Mouse (Mus musculus) heart, adult 2 months (tissue): ENCODE data around the gene Olfr943. TPM values are rescaled to one million over a fixed set of nuclear protein-coding genes. Genes with fewer than 3 reads are reported as not detected.

Experiments used
- DNase-seq, 2 experiments: peaks; one replicate each; pipeline ENCODE4 v3.0.0; 2021
- H3K27ac ChIP-seq: fragments of 200-600 bp; 2 replicates; pipeline ENCODE4 v1.8.1; 2022
- H3K27me3 ChIP-seq: fragments of 200-500 bp; 2 replicates; pipeline ENCODE4 v1.6.1; 2012; ENCODE audit warnings: mild to moderate bottlenecking, low read length, inconsistent platforms, mixed read lengths; ENCODE audit not compliant: control insufficient read depth, insufficient read depth
- H3K36me3 ChIP-seq: fragments of 200-500 bp; 2 replicates; pipeline ENCODE4 v1.6.1; 2012; ENCODE audit warnings: low read length, inconsistent platforms; ENCODE audit not compliant: control insufficient read depth, insufficient read depth
- H3K4me1 ChIP-seq: fragments of 200-500 bp; 2 replicates; pipeline ENCODE4 v1.6.1; 2011; ENCODE audit warnings: low read length; ENCODE audit not compliant: control insufficient read depth, insufficient read depth
- H3K4me3 ChIP-seq: fragments of 200-600 bp; 2 replicates; pipeline ENCODE4 v1.8.1; 2022
- H3K79me2 ChIP-seq: fragments of 200-500 bp; replicated peaks from 2 replicates; pipeline ENCODE4 v1.6.1; 2012; ENCODE audit warnings: mild to moderate bottlenecking, inconsistent platforms, low read length, moderate library complexity, mixed read lengths; ENCODE audit not compliant: control insufficient read depth, insufficient read depth
- H3K9ac ChIP-seq: fragments of 200-500 bp; 2 replicates; pipeline ENCODE4 v1.6.1; 2012; ENCODE audit warnings: low read depth, mild to moderate bottlenecking, control low read depth, inconsistent platforms, low read length, mixed read lengths
- CTCF ChIP-seq: fragments of 200-600 bp; IDR thresholded peaks from 2 replicates; pipeline ENCODE4 v1.8.1; 2022; ENCODE audit warnings: antibody characterized with exemption, mild to moderate bottlenecking, moderate library complexity
- EP300 ChIP-seq: fragments of 200-500 bp; IDR thresholded peaks from 2 replicates; pipeline ENCODE4 v1.6.1; 2011; ENCODE audit warnings: low read depth, low read length, control low read depth; ENCODE audit not compliant: insufficient read depth
- POLR2A ChIP-seq: fragments of 200-500 bp; IDR thresholded peaks from 2 replicates; pipeline ENCODE4 v1.6.1; 2011; ENCODE audit warnings: mild to moderate bottlenecking, low read depth, low read length, control low read depth; ENCODE audit not compliant: insufficient read depth
- WGBS: fragments of 180-500 bp; shearing (Covaris S2); methylation state at CpG from one replicate; pipeline ENCODE4 v1.1.7; 2018; 5-methylcytosine and 5-hydroxymethylcytosine counted together
- intact Hi-C: fragments of 180-260 bp; cut with DNase I; formaldehyde crosslinking; loops from one replicate; pipeline ENCODE4 v1.15.1; 2025
- long read RNA-seq: library from polyadenylated mRNA; stranded (forward); transcript quantifications from one replicate; pipeline ENCODE4 v2.0.0, GENCODE M21; 2021
- polyA plus RNA-seq: library from polyadenylated mRNA; depleted of rRNA; stranded (reverse); fragments of >200 nt; gene quantifications from 2 replicates; pipeline ENCODE4 v1.2.3, GENCODE M21; 2012; rRNA removed
- total RNA-seq, 2 experiments: library from RNA; stranded (reverse); gene quantifications; 2 replicates each; pipeline ENCODE4 v1.2.3; 2021

Gene Olfr943
- total RNA-seq (not detected), polyA plus RNA-seq (not detected in 2 replicates)
- long read RNA-seq = 0 reads

DNA sequence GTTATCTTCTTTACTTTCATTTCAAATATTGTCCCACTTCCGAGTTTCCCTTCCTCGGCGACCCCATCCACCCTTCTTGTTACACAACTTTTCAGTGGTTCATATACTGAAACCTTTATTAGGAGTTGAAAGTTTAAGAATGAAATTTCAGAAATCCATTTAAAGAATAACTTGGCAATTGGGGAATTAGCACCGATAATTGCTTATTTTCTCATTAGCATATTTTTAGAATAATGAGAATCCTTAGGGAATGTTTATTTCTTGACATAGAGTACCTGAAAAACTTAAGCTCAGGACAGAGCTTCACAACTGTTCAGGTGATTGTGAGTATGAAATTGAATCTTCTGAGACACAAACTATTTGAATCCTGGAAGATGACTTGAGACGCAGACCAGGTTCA is at the start of gene Olfr943:
TSS of gene Olfr943 (plus strand) at position 301 of the 400 bp plus-strand sequence.
- no peak within 1 kb of the TSS for H3K27ac ChIP-seq
- H3K4me1 ChIP-seq = no peaks in the 10 kb centered on the region
- H3K9ac ChIP-seq = no peak within 1 kb of the TSS
- no peak for TF ChIP-seq CTCF
- TF ChIP-seq EP300 = no peak
- TF ChIP-seq POLR2A = no peak
- H3K27me3 ChIP-seq = no peaks in the 10 kb centered on the region
- H3K36me3 ChIP-seq = no peaks in the 10 kb centered on the region
- H3K79me2 ChIP-seq = no peaks in the 10 kb centered on the region
- H3K4me3 ChIP-seq = no peak within 1 kb of the TSS
- intact Hi-C loops = no loop called here
- no peak for DNase-seq
- WGBS = 82% methylated on average over 5 of the region's 5 CpGs

DNA sequence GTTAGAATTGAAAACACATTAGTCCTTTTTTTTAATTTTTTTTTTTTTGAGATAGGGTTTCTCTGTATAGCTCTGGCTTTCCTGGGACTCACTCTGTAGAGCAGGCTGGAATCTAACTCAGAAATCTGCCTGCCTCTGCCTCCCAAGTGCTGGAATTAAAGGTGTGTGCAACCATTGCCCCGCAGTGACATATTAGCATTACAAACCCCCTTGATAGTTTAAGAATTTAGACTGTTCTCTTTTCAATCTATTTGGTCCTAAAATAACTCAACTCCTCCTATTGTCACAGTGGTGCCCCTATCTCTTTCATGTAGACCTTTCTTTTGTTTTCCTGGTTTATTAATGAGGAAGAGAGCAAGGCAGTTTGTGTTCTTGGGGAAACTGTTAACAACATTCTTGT is 38.8 kb upstream of the Olfr943 start:
- 66% methylated on average over 1 of the region's 1 CpGs for WGBS
- no peak for TF ChIP-seq POLR2A
- no peak for TF ChIP-seq CTCF
- TF ChIP-seq EP300 = no peak
- no peaks in the 10 kb centered on the region for H3K36me3 ChIP-seq
- no peak overlapping the region for H3K27ac ChIP-seq
- no peak for DNase-seq
- no peaks in the 10 kb centered on the region for H3K27me3 ChIP-seq
- H3K4me1 ChIP-seq = no peaks in the 10 kb centered on the region
- no peak overlapping the region for H3K9ac ChIP-seq
- no peak overlapping the region for H3K4me3 ChIP-seq
- intact Hi-C loops = no loop called here
- H3K79me2 ChIP-seq = no peaks in the 10 kb centered on the region

DNA sequence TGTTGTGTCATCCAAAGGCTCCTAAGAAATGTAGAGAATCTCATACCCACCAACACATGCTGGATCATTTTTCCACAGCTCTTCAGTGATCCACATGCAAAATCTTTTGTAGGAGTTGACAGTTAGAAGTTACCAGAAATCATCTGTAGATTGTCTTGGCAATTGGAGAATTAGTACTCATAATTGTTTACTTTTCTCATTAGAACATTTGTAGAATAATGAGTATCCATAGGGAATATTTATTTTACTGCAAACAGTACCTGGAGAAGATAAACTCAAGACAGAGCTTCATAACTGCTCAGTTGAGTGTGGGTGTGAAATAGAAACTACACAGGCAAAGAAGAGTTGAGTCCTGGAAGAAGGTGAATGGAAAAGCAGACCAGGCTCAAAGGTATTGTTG is 38.3 kb upstream of the Olfr943 start, which contains the start of gene Olfr27:
TSS of gene Olfr27 (plus strand) at position 301 of the 400 bp plus-strand sequence.
- Histone ChIP-seq H3K79me2 (no peaks in the 10 kb centered on the region), H3K4me3 (no peak within 1 kb of the TSS), H3K27ac (no peak within 1 kb of the TSS), H3K36me3 (no peaks in the 10 kb centered on the region), H3K27me3 (no peaks in the 10 kb centered on the region), H3K4me1 (no peaks in the 10 kb centered on the region), H3K9ac (no peak within 1 kb of the TSS)
- TF ChIP-seq EP300 (no peak), POLR2A (no peak), CTCF (no peak)
- no peak for DNase-seq
- intact Hi-C loops = no loop called here

DNA sequence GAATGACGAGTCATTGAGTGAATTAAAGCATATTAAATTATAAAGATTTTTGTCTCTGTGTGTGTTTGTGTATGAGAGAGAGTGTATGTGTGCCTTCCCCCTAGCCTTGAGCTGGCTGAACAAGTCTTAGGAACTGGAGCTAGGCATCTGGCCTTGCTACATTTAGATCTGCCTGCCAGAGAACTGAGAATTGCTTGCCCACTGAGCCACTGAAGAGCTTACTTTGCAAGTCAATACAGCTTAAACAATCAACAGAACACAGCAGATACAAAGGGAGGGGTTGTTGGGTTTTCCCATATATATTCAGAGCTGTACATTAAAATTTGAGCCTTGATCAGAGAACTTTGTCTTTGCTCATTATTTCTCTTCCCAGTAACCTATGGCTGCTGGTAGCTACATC is 13.7 kb upstream of the Olfr943 start:
- no peak for TF ChIP-seq POLR2A
- TF ChIP-seq EP300 = no peak
- no peak for TF ChIP-seq CTCF
- no peaks in the 10 kb centered on the region for H3K36me3 ChIP-seq
- H3K27ac ChIP-seq = no peak overlapping the region
- no peaks in the 10 kb centered on the region for H3K4me1 ChIP-seq
- no peaks in the 10 kb centered on the region for H3K79me2 ChIP-seq
- no peak for DNase-seq
- no peaks in the 10 kb centered on the region for H3K27me3 ChIP-seq
- 35% methylated on average over 1 of the region's 1 CpGs for WGBS
- H3K4me3 ChIP-seq = no peak overlapping the region
- intact Hi-C loops = no loop called here
- no peak overlapping the region for H3K9ac ChIP-seq

DNA sequence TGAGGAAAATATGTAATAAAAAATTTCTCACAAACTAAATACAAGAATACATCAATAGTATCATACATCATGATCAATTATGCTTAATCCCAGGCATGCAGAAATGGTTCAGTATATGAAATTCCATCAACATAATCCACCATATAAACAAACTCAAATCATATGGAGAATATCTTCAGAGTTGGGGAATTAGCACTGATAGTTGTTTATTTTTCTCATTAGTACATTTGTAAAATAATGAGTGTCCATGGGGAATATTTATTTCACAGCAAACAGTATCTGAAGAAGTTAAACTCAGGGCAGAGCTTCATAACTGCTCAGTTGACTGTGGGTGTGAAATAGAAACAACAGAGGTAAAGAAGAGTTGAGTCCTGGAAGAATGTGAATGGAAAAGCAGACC is 35.5 kb downstream of the Olfr943 start, which contains the start of gene Olfr944:
TSS of gene Olfr944 (plus strand) at position 301 of the 400 bp plus-strand sequence.
- H3K79me2 ChIP-seq = no peaks in the 10 kb centered on the region

More for the DNA sequence above, 35.5 kb downstream of the Olfr943 start, which contains the start of gene Olfr944:
- no peaks in the 10 kb centered on the region for H3K27me3 ChIP-seq
- TF ChIP-seq EP300 (no peak), CTCF (no peak), POLR2A (no peak)
- no peak within 1 kb of the TSS for H3K4me3 ChIP-seq
- no peak within 1 kb of the TSS for H3K9ac ChIP-seq
- H3K27ac ChIP-seq = no peak within 1 kb of the TSS
- no peaks in the 10 kb centered on the region for H3K4me1 ChIP-seq
- intact Hi-C loops = no loop called here
- H3K36me3 ChIP-seq = no peaks in the 10 kb centered on the region
- DNase-seq = no peak

Other genes starting within 250 kb of the Olfr943 start
- not detected for gene Olfr930, start 236.5 kb upstream of the Olfr943 start, total RNA-seq
- gene Olfr930, start 236.5 kb upstream of the Olfr943 start, polyA plus RNA-seq = not detected in 2 replicates
- gene Olfr933, start 194.0 kb upstream of the Olfr943 start, total RNA-seq = not detected
- not detected in 2 replicates for gene Olfr933, start 194.0 kb upstream of the Olfr943 start, polyA plus RNA-seq
- not detected for gene Olfr934, start 178.0 kb upstream of the Olfr943 start, total RNA-seq
- not detected in 2 replicates for gene Olfr934, start 178.0 kb upstream of the Olfr943 start, polyA plus RNA-seq
- gene Olfr935, start 166.6 kb upstream of the Olfr943 start, total RNA-seq = not detected
- not detected in 2 replicates for gene Olfr935, start 166.6 kb upstream of the Olfr943 start, polyA plus RNA-seq
- not detected for gene Olfr146, start 142.9 kb upstream of the Olfr943 start, total RNA-seq
- not detected in 2 replicates for gene Olfr146, start 142.9 kb upstream of the Olfr943 start, polyA plus RNA-seq
- not detected for gene Olfr937, start 101.4 kb upstream of the Olfr943 start, total RNA-seq
- gene Olfr937, start 101.4 kb upstream of the Olfr943 start, polyA plus RNA-seq = not detected in 2 replicates
- gene Olfr938, start 87.4 kb upstream of the Olfr943 start, total RNA-seq = not detected
- not detected in 2 replicates for gene Olfr938, start 87.4 kb upstream of the Olfr943 start, polyA plus RNA-seq
- not detected for gene Olfr27, start 38.2 kb upstream of the Olfr943 start, total RNA-seq
- not detected in 2 replicates for gene Olfr27, start 38.2 kb upstream of the Olfr943 start, polyA plus RNA-seq
- gene Olfr944, start 35.6 kb downstream of the Olfr943 start, total RNA-seq = not detected
- gene Olfr944, start 35.6 kb downstream of the Olfr943 start, polyA plus RNA-seq = not detected in 2 replicates
- not detected for gene Olfr1537, start 83.7 kb downstream of the Olfr943 start, total RNA-seq
- gene Olfr1537, start 83.7 kb downstream of the Olfr943 start, polyA plus RNA-seq = not detected in 2 replicates
- not detected for gene Olfr945, start 110.5 kb downstream of the Olfr943 start, total RNA-seq
- gene Olfr945, start 110.5 kb downstream of the Olfr943 start, polyA plus RNA-seq = not detected in 2 replicates
- not detected for gene Olfr948, start 159.7 kb downstream of the Olfr943 start, total RNA-seq
- not detected in 2 replicates for gene Olfr948, start 159.7 kb downstream of the Olfr943 start, polyA plus RNA-seq
- gene Olfr951, start 221.1 kb downstream of the Olfr943 start, total RNA-seq = not detected
- gene Olfr951, start 221.1 kb downstream of the Olfr943 start, polyA plus RNA-seq = not detected in 2 replicates